Mouse (Mus musculus): ENCODE results near the gene Bbc3.

DNA sequence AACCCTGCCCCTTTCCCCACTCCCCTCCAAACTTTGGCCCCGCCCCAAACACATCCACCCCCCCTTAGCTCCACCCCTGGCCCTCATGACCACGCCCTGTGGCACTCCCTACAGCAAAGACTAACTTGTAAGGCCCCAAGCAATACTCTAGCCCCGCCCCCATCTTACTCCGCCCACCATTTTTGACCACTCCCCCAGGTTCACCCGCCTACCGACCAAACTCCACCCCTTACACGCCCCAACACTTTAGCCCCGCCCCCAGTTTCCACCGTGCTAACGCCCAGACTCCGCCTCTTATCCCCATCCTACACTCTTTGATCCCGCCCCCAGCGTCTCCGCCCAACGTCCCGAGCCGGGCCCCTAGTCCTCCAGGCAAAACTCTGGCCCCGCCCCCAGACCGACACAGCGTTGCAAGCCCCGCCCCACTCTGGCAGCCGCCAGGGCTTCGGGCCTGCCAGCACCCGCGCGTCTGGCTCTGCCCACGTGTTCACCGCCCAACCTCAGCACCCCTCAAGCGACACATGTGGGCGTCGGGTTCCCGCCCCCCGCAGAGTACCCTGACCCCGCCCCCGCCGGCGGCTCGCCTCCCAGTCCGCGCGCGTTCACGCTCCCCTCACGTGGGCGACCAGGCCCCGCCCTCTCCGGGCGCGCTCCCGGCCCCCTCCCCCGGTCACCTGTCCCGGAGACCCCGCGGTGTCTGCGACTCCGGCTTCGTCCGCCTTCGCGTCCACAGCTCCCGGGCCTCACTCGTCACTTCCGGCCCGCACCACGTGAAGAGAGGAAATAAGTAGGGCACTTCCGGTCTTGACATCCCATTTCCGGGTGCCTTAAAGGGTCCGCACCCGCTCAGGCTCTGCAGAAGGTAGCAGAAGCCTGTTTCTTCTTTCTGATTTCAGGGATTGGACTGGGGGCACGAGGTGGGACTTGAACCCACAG is 21.9 kb upstream of the Bbc3 start, which contains the start of gene Ccdc9:
- TF ChIP-seq NANOG (IDR thresholded peaks at IDR 0.05; ENCODE audit: borderline replicate concordance, low read length) (no peak), CTCF (conservative IDR thresholded peaks at IDR 0.05; ENCODE audit: low read length) (no peak), POU5F1 (IDR thresholded peaks at IDR 0.05; ENCODE audit: borderline replicate concordance, low read length) (no peak)

All from E14TG2a.4 (cell line).